Mouse (Mus musculus) embryonic facial prominence, embryonic 12.5 days (tissue): ENCODE data around the gene Acbd7. TPM values are rescaled to one million over a fixed set of nuclear protein-coding genes. Genes with fewer than 3 reads are reported as not detected.

ENCODE experiments used
- polyA plus RNA-seq: library from polyadenylated mRNA; unstranded; fragments of >200 nt; fragmentation: Nextera tagmentation; extraction: Ambion mirVana; gene quantifications from 2 replicates; pipeline ENCODE4 v1.2.1, GENCODE M21; 2016

The Acbd7 gene
- polyA plus RNA-seq, 1 experiment from 2014 or later, result 1.7 TPM

Other genes starting within 250 kb of the Acbd7 start
- 41.1 and 41.9 TPM in 2 replicates for gene Fam171a1, start 221.9 kb upstream of the Acbd7 start, polyA plus RNA-seq
- gene Nmt2, start 52.0 kb upstream of the Acbd7 start, polyA plus RNA-seq, result 44.0 and 45.1 TPM in 2 replicates
- 17.9 and 19.4 TPM in 2 replicates for gene Rpp38, start 3.5 kb upstream of the Acbd7 start, polyA plus RNA-seq
- not detected in 2 replicates for gene Olah, start 61.0 kb downstream of the Acbd7 start, polyA plus RNA-seq
- 1.3 TPM in 1 of 2 replicates, not detected in the other for gene Meig1, start 86.5 kb downstream of the Acbd7 start, polyA plus RNA-seq
- gene Dclre1c, start 88.0 kb downstream of the Acbd7 start, polyA plus RNA-seq, result 7.1 and 7.6 TPM in 2 replicates
- 28.5 and 31.2 TPM in 2 replicates for gene Suv39h2, start 138.9 kb downstream of the Acbd7 start, polyA plus RNA-seq
- gene Gm45902, start 176.6 kb downstream of the Acbd7 start, polyA plus RNA-seq, result 8.2 and 9.3 TPM in 2 replicates
- gene Hspa14, start 176.6 kb downstream of the Acbd7 start, polyA plus RNA-seq, result 104 and 105 TPM in 2 replicates
- gene Cdnf, start 176.9 kb downstream of the Acbd7 start, polyA plus RNA-seq, result 0.05 and 0.11 TPM in 2 replicates
- gene Fam107b, start 234.3 kb downstream of the Acbd7 start, polyA plus RNA-seq, result 39.6 and 43.9 TPM in 2 replicates